ENCODE assay signal across 9 mouse cellular contexts in the genomic region with DNA sequence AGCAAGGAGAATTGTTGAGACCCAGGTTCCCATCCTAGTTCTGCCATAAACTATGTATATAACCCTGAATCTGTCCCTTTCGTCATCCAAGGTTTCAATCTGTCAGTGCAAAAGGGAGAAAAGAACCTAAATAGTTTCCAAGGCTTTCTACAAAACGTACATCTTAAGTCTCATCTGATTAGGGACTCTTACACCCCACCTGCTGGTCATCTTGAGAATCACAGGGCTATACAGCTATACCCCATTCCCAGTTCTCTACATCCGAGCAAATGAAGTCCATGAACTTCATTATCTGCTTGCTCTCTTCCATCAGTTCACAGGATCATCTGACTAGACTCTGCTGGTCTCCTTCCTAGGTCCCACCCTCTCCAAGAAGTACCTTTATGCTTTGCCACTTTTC. TPM values are rescaled to one million over a fixed set of nuclear protein-coding genes. Genes with fewer than 3 reads are reported as not detected.
DNase-seq lines count a peak whose midpoint lies in the region; ATAC-seq and TF ChIP-seq lines count a peak whose summit lies in the region.
"Had no signal": no experiment of that assay in that cellular context is flagged by ENCODE, and none has a peak within 500 bp of the region (broad histone marks: within the 10 kb centered on the region; RNA-seq: fewer than 3 reads in every experiment).

No protein-coding gene starts in this region.

- DNase-seq in cerebellum, adult 18-20 months = peak; percentile 41 to 49
- peak in 1 of 2 experiments; percentile 34 for DNase-seq in left cerebral cortex, adult 2 months (ENCODE audit: extremely low spot score in 1 of 2, low spot score in 2 of 2)
- DNase-seq in left cerebral cortex, postnatal 36 days (ENCODE audit: low spot score in 2 of 2) = no peak
- peak; percentile 47 for DNase-seq in adipocyte (ENCODE audit: low spot score)
- DNase-seq in lung, postnatal 14 days = peak; percentile 49
- DNase-seq in urinary bladder, postnatal 25 days (ENCODE audit: low spot score) = no peak

- no peak overlapping the region for H3K27ac ChIP-seq in left cerebral cortex, adult 2 months
- no peak overlapping the region for H3K27ac ChIP-seq in hindbrain, embryonic 16.5 days (ENCODE audit: low read depth, low read length)
- H3K27ac ChIP-seq: lung, embryonic 15.5 days had no signal

- 57% methylated on average over 3 of the region's 3 CpGs for WGBS in hindbrain, embryonic 16.5 days

- intact Hi-C loops in left cerebral cortex, adult 2 months (cut with DNase I) = loop anchor here (5.0 kb wide), 1 partner anchor 263 kb away; no protein-coding TSS in a partner anchor
- intact Hi-C loops in left cerebral cortex, postnatal 36 days (cut with DNase I) = loop anchor here (5.0 kb wide), 1 partner anchor 263 kb away; no protein-coding TSS in a partner anchor

- H3K9me3 ChIP-seq in hindbrain, embryonic 16.5 days (ENCODE audit: control insufficient read depth, low read length) = no peaks in the 10 kb centered on the region
- H3K9me3 ChIP-seq: lung, embryonic 15.5 days had no signal

- peak; percentile 68 for TF ChIP-seq CTCF in left cerebral cortex, adult 2 months (IDR thresholded peaks at IDR 0.05)

- H3K9ac ChIP-seq in hindbrain, embryonic 16.5 days (ENCODE audit: low read depth, low read length) = no peak overlapping the region
- H3K9ac ChIP-seq: lung, embryonic 15.5 days had no signal

- peaks cover 9% of the 10 kb centered on the region; the same call in 1 of the 2 replicates for H3K36me3 ChIP-seq in hindbrain, embryonic 16.5 days (ENCODE audit: control insufficient read depth, insufficient read depth, low read length)

- no peak overlapping the region for H3K4me2 ChIP-seq in hindbrain, embryonic 16.5 days (ENCODE audit: low read length)
- H3K4me2 ChIP-seq: lung, embryonic 15.5 days had no signal

- ATAC-seq in cerebellum, adult (ENCODE audit: insufficient number of reproducible peaks, low FRiP score, low TSS enrichment) = no peak
- ATAC-seq in hindbrain, embryonic 16.5 days = 0 out of 2 replicates have a peak, but pooled peaks have one; percentile 27

- H3K4me1 ChIP-seq in hindbrain, embryonic 16.5 days (ENCODE audit: control insufficient read depth, insufficient read depth, low read depth, low read length) = peaks cover 3% of the 10 kb centered on the region

- no peaks in the 10 kb centered on the region for H3K27me3 ChIP-seq in hindbrain, embryonic 16.5 days (replicated peaks; ENCODE audit: control insufficient read depth, insufficient read depth, low read length)
- H3K27me3 ChIP-seq: lung, embryonic 15.5 days had no signal

- no peak overlapping the region for H3K4me3 ChIP-seq in left cerebral cortex, adult 2 months
- H3K4me3 ChIP-seq in hindbrain, embryonic 16.5 days (ENCODE audit: low read length) = no peak overlapping the region
- H3K4me3 ChIP-seq: lung, embryonic 15.5 days had no signal

RNA-seq across cellular contexts. Expression of a gene that starts 6.0 kb away (rescaled TPM):
- total RNA-seq in left cerebral cortex, adult 2 months (2021) = 10 to 100 TPM; 58.4 to 63.6 TPM
- 10 to 100 TPM; 44.6 to 60.7 TPM for total RNA-seq in left cerebral cortex, postnatal 36 days (2021)
- 107 and 112 TPM in 2 replicates for polyA plus RNA-seq in hindbrain, embryonic 16.5 days (2015; fragmentation: Nextera tagmentation; extraction: Ambion mirVana)

Comparison
In these comparisons a context has a peak if more than half of its experiments do, and no peak if none do; other contexts are left out.
1. DNase-seq: peak in cerebellum, adult 18-20 months (2 of 2), adipocyte (single experiment) and lung, postnatal 14 days (single experiment); none in left cerebral cortex, postnatal 36 days (0 of 2) and urinary bladder, postnatal 25 days (single experiment).